Mouse (Mus musculus): ENCODE measurements around the gene Ckm.

Ckm gene

DNA sequence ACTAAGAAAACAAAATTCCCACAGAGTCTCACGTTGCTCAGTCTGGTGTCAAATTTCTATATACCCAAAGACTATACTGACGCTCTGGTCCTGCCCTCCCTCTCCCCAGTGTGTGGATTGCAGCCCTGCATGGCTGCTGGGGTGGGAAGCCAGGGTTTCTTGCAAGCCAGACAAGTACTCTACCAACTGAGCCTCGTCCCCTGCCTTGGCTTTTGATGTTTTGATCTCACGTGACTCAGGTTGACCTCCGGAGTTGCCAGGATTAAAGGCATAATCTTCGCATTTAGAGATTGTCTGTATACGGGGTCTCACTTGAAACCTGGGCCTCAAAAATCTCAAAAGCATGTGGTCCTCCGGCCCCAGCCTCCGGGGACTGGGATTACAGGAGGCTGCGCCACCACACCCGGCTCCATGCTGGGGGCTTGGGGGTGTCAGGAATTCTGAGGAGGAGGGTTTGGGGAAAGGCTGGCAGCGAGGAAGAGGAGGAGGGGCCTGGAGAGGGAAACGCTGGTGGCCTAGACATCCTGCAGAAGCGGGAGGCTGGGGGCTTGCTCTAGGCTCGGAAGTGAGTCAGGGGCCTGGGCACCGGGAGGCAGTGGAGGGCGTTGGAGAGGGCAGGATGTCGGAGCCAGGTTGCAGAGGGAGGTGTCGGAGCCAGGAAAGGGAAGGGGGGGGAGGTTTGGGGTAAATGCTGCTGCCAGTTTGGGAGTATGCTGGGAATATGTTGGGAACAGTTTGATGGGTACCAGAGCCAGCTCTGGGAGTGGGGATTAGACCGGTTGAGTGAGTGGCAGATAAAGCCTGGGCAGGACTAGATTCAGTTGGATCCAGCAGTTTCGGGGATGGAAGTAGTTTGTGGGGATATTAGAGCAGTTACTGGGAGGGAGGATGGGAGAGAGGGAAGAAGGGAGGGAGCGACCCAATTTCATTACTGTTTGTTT lies 60.1 kb downstream of the Ckm start:
- intact Hi-C loops (cut with DNase I) = no loop called here

- intact Hi-C loops (cut with DNase I) = no loop called here
Observed at GRCm38 (mm10) chr7:19466602-19467145, 62.1 kb downstream of the Ckm start.

DNA sequence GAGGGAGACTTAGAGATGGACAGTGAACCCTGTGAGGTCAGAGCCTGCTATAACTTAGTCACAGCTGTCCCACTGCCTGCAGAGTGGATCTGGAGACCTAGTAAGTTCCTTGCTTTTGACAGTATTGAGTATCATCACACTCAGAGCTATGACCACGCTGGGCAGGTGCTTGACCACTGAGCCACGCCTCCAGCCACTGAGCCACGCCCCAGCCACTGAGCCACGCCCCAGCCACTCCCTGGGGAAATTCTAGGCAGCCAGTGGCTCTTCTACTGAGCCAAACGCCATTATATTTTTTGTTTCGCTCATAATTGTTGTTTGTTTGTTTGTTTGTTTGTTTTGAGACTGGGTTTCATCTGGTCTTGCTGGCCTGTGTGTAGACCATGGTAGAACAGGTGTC lies 63.1 kb downstream of the Ckm start:
- intact Hi-C loops (cut with DNase I) = no loop called here

DNA sequence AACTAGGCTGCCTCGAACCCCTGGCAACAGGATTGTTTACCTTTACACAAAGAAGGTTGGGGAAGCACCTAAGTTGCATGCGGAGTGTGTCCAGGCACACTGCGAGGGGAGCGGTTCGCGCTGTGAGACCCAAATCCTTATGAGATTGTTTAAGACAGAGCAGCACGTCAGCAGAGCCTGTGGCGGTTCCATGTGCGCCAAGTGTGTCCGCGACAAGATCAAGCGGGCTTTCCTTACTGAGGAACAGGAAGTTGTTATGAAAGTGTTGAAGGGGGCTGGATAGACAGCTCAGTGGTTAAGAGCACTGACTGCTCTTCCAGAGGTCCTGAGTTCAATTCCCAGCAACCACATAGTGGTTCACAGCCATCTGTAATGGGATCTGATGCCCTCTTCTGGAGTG lies 63.7 kb downstream of the Ckm start:
- intact Hi-C loops (cut with DNase I) = no loop called here

GRCm38 (mm10) chr7:19469404-19469803 lies 64.8 kb downstream of the Ckm start:
- intact Hi-C loops (cut with DNase I) = no loop called here

GRCm38 (mm10) chr7:19470308-19470707 lies 65.7 kb downstream of the Ckm start:
- intact Hi-C loops (cut with DNase I) = no loop called here

- intact Hi-C loops (cut with DNase I) = no loop called here
Observed at GRCm38 (mm10) chr7:19472403-19472802, 67.8 kb downstream of the Ckm start.

Small RNA genes lying within 50 kb of the gene (microRNA-seq; reads per million reads assigned to microRNA genes)
- gene Mir343 = 0 to 0.11 reads per million in 2 experiments
